Mouse (Mus musculus) kidney, postnatal 10 days (tissue): ENCODE results near the gene Eif2d.

Experiments
- DNase-seq: peaks from one replicate; pipeline ENCODE4 v3.0.0; 2021; ENCODE audit warnings: mixed read lengths

The Eif2d gene

DNA sequence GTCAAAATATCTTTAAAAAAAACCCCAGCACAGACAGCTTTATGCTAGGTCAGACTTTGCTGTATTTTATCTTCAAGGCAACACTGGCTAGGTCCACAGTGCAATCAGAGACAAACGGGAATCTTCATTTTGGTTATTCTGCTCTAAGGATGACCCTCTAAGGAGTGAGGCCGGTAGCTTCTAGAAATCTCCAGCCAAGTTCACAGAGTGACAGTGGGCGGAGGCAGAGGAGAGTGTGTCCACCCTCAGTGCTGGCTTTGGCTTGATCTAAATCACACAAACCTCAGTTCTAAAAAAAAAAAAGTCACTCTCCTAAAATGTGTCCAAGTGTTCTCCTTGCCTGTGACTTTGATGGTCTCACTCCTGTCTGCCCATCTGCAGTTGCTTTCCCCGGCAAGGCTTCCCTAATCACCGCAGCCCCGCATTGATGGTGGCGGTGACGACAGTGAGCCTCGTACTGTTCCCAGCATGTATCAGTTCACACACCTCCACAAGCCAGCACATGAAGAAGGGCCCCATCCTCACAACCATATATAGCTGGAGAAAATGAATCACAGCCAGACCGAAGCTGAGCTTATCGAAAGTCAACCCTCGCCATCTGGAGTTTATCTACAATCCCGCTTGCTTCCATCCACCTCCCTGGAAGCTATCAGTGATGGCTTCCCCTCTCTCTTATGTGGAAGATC lies 33.0 kb downstream of the Eif2d start:
- DNase-seq = no peak

DNA sequence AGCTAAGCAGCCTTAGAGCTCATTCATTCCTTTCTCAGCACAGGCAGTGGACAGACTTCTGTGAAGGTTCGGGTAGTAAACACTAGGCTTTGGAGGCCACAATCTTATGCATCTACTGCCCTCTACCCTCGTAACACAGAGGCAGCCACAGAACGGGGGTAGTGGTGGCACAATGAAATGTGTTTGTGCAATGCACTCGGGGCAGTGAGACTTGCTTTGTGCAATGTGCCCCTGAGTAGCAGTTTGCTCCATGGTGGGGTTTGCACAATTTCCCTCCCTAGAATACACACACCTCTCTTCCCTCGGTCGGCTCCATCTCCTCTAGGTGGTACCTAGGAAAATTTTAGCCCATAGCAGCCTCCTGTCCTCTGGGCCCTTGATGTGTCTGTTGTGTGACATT lies 34.0 kb downstream of the Eif2d start:
- DNase-seq = no peak

DNA sequence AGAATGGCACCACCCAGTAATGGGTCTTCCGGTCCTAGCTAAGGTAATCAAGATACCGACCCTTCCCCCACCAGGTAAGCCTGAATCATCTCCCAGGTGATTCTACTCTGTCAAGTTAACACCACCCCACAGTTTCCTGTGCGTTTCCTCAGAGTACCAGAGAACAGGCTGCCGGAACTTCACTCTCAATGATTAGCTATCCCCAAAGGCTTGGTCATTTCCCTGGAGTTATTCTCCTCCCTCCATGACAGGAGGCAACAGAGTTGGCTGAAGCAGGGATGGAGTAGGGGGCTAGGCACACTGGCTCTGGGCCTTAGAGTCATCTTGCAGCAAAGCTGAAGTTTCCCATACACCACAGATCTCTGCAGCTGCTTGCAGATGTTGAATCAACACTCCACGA lies 34.9 kb downstream of the Eif2d start:
- no peak for DNase-seq

DNA sequence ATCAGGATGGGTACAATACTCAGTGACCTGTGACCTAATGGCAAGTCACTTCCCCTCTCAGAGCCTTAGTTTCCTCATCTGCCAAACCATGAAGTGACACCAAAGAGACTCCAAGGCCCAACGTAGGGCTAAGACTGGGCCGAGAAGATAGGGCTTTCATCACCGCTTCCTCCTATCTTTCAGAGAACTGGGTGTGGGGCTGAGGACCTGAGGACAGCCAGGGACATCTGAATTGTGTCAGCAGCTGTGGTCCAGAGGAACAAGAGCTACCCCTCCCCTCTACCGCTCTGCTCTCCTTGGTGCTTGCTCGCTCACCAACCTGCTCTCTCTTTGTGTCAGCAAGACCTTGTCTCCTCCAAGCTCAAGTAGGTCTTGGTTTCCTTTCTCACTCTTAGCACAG lies 35.7 kb downstream of the Eif2d start:
- no peak for DNase-seq

DNA sequence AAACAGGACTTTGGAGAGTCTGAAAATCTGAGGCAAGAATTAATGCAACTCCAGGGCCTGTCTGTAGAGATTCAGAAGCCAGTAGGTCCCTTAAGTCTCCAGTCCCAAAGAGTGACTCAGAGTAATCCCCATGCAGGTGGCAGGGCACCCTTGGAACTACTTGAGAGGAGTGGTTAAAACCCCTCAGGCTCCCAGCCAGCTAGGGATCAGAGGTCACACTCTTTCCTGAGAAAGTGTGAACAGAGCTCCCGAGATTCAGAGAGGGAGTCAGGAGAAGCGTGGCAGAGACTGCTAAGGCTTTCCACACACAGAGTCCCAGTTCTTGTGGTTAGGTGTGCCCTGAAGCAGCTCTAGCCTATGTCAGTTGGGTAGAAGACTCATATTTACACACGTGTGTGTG lies 40.8 kb downstream of the Eif2d start:
- DNase-seq = peak; percentile 53

DNA sequence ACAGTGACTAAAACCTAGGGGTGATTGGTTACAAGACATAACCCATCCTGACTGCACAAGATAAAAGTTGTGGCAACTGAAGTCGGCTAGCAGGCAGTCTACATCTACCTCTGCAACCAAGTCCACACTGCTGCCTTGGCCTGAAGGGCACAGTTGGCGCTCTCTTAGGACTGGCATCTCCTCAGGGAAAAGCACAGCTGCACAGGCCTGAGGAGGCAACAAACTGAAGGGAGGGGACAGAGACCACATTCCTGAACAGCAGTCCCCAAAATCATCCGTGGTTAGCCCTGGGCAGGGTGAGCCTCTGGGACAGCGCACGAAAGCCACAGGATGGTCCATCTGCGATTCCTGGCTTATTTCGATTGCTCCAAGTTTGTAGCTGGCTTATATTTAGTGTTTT lies 42.7 kb downstream of the Eif2d start:
- no peak for DNase-seq

DNA sequence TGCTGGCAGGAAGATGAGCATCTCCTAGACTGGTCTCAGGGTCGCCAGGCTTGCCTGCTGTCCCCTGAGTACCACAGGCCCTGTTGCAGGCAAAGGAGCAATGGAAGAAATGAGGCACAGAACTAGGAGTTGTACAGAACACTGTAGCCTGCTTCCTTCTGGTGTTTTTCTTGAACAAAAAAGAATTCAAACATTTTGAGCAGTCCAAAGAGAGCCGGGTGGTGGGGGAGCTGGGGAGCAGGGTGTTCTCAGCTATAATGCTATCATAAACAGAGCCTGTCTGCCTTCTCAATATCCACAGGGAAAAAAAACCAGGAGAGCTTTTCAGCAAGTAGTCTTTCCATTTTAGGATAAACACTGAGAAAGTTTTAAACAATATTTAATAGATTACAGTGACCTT lies 43.1 kb downstream of the Eif2d start:
- no peak for DNase-seq

DNA sequence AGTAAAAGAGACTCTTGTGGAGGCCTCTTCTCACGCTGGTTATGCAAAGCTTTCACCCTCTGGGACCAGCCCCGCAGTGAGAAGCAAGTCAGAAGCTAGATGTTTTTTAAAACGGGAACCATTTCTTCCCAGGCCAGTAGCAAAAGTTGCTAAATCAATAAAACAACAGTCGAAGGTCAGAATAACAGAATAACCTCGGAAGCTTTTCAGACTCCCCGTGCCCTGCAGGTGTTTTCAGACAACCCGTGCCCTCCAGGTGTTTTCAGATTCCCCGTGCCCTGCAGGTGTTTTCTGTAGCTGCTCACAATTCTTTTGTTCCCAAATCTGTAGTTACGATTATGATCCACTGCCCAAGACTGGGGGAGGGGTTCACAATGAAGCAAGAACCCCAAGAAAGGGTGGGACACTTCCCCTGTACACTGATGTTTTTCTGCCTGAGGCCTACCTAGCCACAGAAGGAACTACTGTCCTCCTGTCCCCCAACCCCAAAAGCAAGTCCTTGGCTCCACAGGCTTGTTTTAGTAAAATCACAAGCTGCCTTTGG lies 45.5 kb downstream of the Eif2d start:
- no peak for DNase-seq

DNA sequence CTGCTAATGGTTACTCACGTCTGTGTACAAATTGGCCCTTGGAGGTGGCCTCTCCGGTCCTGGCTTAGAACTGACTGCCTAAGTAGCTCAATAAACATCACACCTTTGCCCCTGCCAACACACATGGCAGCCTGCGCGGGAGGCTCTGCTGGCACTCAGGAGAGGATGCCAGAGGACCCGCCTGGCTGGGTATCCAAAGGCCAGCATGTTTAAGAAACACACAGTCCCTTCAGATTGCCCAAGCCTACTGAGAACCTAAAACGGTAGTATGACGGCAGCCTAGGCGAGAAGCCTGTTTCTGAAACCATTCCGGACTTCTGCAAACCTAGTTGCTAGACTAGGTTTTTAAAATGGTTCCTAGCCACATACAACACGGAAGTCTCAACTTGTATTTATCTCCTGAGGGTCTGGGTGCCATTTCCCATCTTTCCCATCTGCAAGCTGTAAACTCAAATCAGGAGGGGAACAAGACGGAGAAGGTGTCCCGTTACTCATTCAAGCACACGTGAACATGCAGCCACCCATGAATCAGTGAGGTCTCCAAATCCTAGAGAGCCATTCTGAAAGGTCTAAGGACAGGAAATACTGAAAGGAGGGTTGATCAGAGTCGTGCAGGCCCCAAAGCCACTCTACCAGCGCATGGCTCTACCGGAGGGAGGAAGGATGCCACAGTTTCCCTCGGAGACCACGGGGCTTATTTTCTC lies 46.3 kb downstream of the Eif2d start:
- DNase-seq = no peak

DNA sequence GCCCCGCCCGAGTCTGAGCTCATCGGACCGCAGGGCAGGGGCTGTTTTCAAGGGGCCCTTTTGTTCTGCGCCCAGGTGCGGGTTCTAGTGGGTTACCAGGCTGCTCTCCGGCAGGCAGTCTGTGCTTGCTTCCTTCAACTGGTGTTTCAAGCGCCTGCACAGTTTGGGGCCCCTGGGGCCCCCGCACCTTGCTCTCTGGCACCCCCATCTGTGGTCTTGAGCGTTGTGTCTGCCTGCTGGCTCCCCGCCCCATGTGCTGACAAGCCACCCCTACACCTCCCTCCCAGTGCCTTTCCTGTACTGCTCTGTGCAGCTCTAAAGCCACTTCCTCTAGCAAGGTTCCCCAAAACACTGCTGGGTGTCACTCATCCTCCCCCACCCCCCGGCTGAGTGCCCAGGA lies 47.0 kb downstream of the Eif2d start:
- peak; percentile 35 for DNase-seq

DNA sequence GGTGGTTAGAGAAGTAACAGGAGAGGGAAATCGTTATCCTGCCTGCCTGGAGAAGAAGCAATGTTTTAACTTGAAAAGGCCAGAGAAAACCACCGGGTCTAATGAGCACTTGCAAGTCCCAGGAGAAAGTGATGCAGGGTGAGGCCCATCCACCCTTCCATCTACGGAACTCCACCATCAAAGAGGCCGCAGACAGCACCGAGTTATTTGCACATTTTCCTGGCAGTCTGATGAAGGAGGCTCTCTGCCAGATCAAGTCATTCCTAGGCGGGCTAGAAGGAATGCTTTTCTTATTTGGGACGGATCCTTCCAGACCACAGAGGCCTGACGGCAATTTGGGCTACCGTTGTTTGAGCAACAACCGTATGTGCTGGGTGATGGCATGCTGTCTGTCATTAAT lies 47.6 kb downstream of the Eif2d start:
- DNase-seq = peak; percentile 30

DNA sequence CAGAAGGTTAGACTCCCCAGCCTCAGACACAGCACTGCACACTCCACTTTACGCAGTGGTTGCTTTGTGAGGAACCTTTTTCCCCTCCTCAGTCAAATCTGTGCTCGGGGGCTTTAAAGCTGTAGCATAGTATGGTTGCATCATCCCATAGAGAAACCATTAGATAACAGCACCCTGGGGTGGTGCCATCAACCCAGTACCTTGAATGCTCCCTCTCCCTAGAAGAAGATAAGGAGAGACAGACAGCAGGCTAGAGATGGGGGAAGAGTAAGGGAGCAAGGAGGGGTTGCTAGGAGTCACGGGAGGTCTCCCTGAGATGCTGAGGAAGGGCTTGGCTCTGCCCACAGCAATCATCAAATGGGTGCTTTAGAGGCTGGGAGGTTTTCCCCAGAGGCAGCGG lies 48.4 kb downstream of the Eif2d start:
- no peak for DNase-seq

DNA sequence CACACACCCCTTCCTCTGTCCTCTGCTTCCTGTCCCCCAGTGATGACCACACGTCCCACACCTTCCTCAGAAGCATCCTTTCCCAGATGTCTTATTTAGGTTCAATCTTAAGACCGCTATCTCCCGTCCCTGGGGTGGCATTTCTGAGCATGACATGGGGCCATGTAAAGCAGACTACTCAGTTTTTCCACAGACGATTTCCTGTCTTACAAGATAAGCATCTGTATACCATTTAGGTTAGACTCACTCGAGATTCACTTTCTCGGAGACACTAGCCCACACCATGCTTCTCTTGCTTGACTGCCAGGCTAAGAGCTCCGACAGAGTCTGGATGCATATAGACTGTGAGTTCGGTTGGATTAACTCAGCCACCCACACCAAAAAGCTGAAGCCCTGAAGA lies 51.5 kb downstream of the Eif2d start:
- DNase-seq = no peak

DNA sequence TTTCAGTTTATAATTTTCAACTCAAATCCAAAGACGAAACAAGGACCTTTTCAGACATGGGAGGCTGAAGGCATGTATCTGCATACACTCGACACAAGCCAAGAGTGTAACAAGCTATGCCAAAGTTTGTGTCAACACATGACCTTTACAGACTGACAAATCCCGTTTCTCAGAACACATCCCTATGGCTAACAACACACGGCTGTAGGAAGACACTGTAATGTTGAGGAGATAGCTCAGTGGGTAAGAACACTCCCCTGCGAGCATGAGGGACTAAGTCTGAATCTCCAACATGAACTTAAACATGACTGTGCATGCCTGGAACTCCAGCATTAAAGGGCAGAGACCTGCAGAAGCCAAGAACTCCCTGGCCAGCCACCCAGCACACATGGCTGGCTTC lies 53.4 kb downstream of the Eif2d start:
- DNase-seq = no peak

DNA sequence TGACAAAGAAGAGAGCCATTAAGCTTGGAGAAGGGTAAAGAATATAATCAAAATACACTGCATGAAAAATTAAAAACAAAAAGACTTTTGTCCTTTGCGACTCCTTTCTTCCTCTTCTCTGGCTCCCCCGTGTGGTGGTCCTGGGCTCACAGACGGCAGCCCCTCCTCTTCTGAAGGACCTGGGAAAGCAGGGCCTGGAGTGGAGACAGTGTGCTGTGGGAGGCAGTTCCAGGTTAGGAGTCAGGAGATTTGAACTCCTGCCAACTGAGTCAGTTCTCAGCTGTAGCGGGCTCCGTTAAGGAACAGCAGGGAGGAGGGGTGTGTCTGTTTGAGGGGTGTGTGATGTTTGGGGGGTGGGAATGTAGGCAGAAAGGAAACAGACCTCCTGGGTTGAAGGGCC lies 54.5 kb downstream of the Eif2d start:
- DNase-seq = peak; percentile 89

DNA sequence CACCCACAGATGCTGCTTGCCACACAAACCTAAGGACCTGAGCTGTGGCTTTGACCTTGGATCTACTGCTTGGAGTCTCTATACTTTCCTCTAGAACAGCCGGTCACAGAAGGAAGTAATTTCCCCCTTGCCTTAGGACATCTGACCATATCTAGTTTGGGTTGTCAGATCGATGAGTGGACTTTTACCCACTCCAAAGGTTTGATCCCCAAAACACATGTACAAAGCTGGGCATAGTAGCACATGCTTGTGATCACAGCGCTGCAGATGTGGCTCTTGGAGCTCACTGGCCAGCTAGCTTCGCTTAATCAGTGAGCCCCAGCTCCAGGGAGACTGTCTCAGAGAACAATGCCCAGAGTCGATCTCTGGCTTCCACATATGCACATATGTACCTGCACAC lies 55.1 kb downstream of the Eif2d start:
- DNase-seq = no peak

DNA sequence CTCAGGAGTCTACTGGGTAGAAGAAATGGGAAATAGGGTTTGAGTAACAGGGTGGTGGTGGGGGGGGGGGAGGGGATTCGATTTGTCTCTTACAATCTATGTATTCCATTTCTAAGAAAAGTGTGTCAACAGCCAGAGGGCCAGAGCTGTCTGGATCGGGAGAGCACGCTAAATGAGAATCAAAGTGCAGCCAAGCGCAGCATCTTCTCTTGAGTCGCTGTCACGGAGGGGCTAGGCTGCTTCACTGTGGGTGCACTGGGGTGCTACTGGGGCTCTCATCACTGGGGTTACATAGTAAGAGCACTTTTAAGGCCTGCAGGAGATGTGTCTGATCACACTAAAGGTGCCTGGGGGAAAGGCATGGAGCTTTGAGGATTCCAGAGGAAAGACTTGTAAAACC lies 55.8 kb downstream of the Eif2d start:
- DNase-seq = no peak

DNA sequence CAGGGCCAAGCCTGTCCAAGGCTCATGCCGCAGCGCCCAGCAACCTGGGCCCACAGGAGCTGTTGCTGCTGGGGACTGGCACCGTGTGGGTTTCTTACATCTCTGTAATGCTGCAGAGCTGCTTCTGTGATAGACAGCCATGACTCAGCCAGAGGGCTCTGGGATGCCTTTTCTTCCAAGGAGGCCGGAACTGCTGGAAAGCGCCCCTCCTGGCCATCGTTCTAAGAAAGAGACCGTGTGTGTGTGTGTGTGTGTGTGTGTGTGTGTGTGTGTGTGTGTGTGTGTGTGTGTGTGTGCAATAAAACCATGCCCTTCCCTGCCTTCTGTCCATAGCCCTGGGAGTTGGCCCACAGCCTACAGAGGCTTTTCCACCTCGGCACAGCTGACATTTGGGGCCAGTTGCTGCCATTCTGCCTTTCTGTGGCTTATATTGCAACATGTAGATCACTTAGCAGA lies 57.0 kb downstream of the Eif2d start:
- no peak for DNase-seq

DNA sequence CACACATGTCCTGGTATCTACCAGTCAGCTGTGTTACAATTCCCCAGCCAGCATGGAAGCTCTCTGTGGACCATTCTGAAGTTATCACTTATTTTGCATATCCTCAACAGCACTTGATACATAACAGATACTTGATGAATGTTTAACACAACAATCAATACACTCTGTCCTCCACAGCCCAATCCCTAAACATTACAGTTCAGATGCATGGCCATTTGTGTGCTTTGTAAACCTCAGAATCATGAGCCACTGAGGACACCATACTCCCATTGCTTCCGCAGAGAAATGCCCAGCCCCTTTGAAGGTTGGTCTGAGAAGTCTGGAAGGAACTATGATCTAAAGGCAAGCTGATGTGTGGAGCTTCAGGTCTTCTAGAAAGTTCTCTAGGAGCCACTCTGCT lies 58.7 kb downstream of the Eif2d start:
- DNase-seq = no peak

DNA sequence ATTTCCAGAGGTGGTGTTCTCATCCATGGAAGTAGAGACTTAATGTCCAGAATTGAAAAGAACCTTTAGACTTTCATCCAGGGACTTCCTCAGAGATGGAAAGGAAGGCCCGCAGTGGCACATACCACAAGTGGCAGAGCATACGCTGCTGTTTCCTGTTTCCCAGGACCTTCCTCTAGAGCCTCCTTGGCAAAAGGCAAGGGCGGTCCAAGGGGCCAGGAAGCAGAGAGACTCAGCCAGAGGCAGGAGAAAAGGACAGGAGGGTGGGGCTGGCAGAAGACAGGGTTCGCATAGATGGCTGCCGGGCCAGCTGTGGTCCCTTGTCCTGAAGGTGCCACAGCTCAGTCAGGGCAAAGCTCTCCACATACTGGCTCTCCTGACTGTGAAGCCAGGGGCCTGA lies 60.0 kb downstream of the Eif2d start:
- no peak for DNase-seq

DNA sequence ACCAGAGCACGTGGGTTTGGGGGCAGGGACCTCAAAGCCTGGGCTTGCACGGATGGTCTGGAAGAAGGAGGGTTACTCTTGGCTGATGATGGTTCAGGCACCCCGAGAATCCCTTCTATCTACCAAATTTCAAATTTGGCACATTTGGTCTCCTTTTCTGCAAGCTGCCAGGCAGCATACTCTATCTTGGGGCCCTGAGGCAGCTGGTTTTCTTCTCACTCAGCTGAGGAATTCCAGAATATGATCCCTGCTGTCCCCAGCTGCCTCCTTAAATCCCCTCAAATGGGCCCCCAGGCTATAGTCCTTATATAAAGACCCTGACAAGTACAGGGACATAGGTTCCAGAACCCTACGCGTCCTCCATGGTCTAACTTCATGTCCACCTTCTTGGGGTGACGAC lies 60.4 kb downstream of the Eif2d start:
- DNase-seq = no peak

DNA sequence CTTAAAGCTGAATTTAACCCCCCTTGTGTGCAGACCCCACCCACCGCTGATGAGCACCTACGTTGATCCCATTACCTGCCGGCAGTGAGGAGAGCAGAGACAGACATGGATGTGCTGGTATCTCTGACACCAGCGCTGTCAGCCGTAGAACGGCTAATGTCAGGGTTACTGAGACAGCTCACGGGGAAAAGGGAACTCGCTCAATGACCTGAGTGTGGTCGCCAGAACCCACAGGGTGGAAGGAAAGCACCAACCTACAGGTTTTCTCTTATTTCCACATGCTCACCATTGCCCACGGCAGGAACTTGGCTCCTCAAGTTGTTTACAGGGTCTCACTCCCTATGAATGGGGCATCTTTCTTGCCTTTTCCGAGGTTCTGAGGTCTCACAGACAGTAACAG lies 66.0 kb downstream of the Eif2d start:
- DNase-seq = no peak

DNA sequence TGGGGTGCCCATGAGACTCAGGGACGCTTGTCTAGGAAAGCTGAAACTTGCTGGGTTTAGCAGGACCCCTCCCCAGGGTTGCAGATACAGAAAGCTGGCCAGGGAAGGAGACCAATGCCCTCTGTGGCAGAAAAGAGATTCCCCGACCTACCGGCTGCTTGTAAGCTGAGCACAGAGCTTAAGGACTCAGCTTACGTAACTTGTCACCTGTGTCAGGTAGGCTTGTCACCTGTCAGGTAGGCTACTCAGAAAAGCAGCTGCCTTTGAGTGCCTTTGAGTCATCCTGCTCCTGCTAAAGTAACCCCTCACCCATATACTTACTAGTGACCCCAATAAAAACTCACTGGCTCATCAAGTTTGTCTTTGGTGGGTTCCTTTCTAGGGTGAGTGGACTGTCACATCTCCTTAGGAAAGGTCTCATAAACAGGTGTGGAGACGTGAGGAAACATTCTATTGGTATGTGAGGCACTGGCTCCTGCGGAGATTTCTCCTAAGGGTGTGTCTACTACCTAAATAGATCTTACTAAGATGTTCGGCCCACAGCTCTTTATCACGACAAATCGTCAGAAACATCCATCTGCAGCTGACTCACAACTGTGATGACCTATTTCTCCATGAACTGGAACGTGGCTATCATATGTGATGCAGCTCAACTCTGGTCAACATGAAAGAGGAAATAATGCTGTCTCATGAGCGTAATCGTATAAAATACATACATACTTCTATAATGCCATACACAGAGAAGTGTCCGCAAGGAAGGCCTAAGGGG lies 69.0 kb downstream of the Eif2d start:
- DNase-seq = no peak

DNA sequence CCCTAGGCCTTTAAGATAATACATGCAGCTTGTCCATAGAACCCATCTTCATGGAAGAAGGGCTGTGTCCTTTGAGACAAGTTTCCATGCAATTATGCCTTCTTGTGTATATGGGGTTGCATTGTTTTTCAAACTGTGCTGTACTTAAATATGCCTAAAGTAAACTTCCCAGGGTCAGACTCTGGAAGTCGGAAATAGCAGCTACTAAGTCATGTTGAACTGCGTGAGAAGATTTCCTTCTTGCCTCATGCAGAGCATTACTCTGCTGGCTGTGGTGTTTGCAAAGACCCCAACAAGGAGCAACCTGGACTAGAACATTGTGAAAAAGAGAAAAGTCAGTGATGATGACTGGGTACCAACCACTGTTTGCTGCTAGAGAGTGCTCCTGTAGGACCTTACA lies 70.4 kb downstream of the Eif2d start:
- no peak for DNase-seq
